Mouse (Mus musculus): ENCODE measurements around the gene Pofut1.
"Not testable (repeated sequence)": the region's sequence is repeated elsewhere in the genome, so short reads cannot be mapped to it uniquely, and the experiment has no call there.

- TF ChIP-seq CTCF (IDR thresholded peaks at IDR 0.05; ENCODE audit: extremely low read depth, insufficient read depth, insufficient read length, insufficient replicate concordance); POLR2A (IDR thresholded peaks at IDR 0.05; ENCODE audit: low read depth, low read length): not testable (repeated sequence)
Observed at GRCm38 (mm10) chr2:153270231-153270915, 29.0 kb downstream of the Pofut1 start.
